Mouse (Mus musculus) ES-Bruce4 (cell line): ENCODE data around the gene Kdm5b. TPM values are rescaled to one million over a fixed set of nuclear protein-coding genes. Genes with fewer than 3 reads are reported as not detected.

ENCODE experiments used
- H3K27ac ChIP-seq: 2 replicates; pipeline ENCODE4 v1.5.1; 2012; ENCODE audit warnings: low read length, inconsistent platforms; ENCODE audit not compliant: insufficient read depth
- H3K27me3 ChIP-seq: 2 replicates; pipeline ENCODE4 v1.6.1; 2012; ENCODE audit warnings: mild to moderate bottlenecking, low read length, inconsistent platforms; ENCODE audit not compliant: control insufficient read depth, poor library complexity, insufficient read depth, severe bottlenecking
- H3K36me3 ChIP-seq: 2 replicates; pipeline ENCODE4 v1.6.1; 2012; ENCODE audit warnings: inconsistent platforms, mild to moderate bottlenecking, low read length, moderate library complexity; ENCODE audit not compliant: control insufficient read depth, poor library complexity, insufficient read depth, severe bottlenecking
- H3K4me1 ChIP-seq: one replicate; pipeline ENCODE4 v1.8.1; 2011; ENCODE audit warnings: low read length; ENCODE audit not compliant: control insufficient read depth, insufficient read depth
- H3K4me3 ChIP-seq: 2 replicates; pipeline ENCODE4 v1.5.1; 2011; ENCODE audit warnings: low read depth, mild to moderate bottlenecking, low read length
- H3K9ac ChIP-seq: 2 replicates; pipeline ENCODE4 v1.6.1; 2012; ENCODE audit warnings: low read depth, mild to moderate bottlenecking, inconsistent platforms; ENCODE audit not compliant: poor library complexity, severe bottlenecking
- H3K9me3 ChIP-seq: replicated peaks from 2 replicates; pipeline ENCODE4 v1.6.1; 2012; ENCODE audit warnings: mild to moderate bottlenecking, low read length, inconsistent platforms; ENCODE audit not compliant: control insufficient read depth, poor library complexity, insufficient read depth, severe bottlenecking
- CTCF ChIP-seq: IDR thresholded peaks from one replicate; pipeline ENCODE4 v1.8.1; 2011; ENCODE audit warnings: low read depth, low read length
- EP300 ChIP-seq: IDR thresholded peaks from 2 replicates; pipeline ENCODE4 v1.6.1; 2011; ENCODE audit warnings: low read depth, low read length; ENCODE audit not compliant: insufficient read depth
- POLR2A ChIP-seq: IDR thresholded peaks from one replicate; pipeline ENCODE4 v1.8.1; 2011; ENCODE audit warnings: low read length; ENCODE audit not compliant: insufficient read depth
- polyA plus RNA-seq: library from polyadenylated mRNA; stranded (reverse); fragments of >200 nt; gene quantifications from 2 replicates; pipeline ENCODE4 v1.2.4, GENCODE M21; 2011; ENCODE audit warnings: low read depth; ENCODE audit not compliant: missing spikeins, insufficient read depth, insufficient read length

Gene Kdm5b
- polyA plus RNA-seq, 1 experiment: 181 TPM

- Histone ChIP-seq H3K4me3 (no peak overlapping the region), H3K9me3 (no peaks in the 10 kb centered on the region; the same call in 1 of the 2 replicates), H3K27me3 (no peaks in the 10 kb centered on the region), H3K36me3 (no peaks in the 10 kb centered on the region), H3K27ac (peak overlapping the region; percentile 83), H3K4me1 (peaks cover 8% of the 10 kb centered on the region), H3K9ac (no peak overlapping the region)
- TF ChIP-seq CTCF (no peak), EP300 (0 out of 2 replicates have a peak, but pooled peaks have one; percentile 59), POLR2A (no peak)
Observed at GRCm38 (mm10) chr1:134535054-134535453, 24.9 kb upstream of the Kdm5b start.

GRCm38 (mm10) chr1:134535513-134535912, 24.5 kb upstream of the Kdm5b start:
- Histone ChIP-seq H3K27ac (peak overlapping the region; percentile 83), H3K36me3 (no peaks in the 10 kb centered on the region), H3K9me3 (no peaks in the 10 kb centered on the region; the same call in 1 of the 2 replicates), H3K9ac (no peak overlapping the region), H3K27me3 (no peaks in the 10 kb centered on the region), H3K4me1 (peaks cover 8% of the 10 kb centered on the region), H3K4me3 (no peak overlapping the region)
- TF ChIP-seq CTCF (no peak), EP300 (no peak), POLR2A (no peak)

GRCm38 (mm10) chr1:134540610-134541009, 19.4 kb upstream of the Kdm5b start:
- H3K27me3 ChIP-seq: no peaks in the 10 kb centered on the region
- H3K27ac ChIP-seq: peak overlapping the region; percentile 64
- TF ChIP-seq POLR2A (no peak), CTCF (no peak), EP300 (peak; percentile 86)
- H3K36me3 ChIP-seq: no peaks in the 10 kb centered on the region
- no peak overlapping the region for H3K9ac ChIP-seq
- no peaks in the 10 kb centered on the region for H3K9me3 ChIP-seq
- peaks cover 4% of the 10 kb centered on the region for H3K4me1 ChIP-seq
- H3K4me3 ChIP-seq: peak overlapping the region; percentile 42; the same call in 1 of the 2 replicates

DNA sequence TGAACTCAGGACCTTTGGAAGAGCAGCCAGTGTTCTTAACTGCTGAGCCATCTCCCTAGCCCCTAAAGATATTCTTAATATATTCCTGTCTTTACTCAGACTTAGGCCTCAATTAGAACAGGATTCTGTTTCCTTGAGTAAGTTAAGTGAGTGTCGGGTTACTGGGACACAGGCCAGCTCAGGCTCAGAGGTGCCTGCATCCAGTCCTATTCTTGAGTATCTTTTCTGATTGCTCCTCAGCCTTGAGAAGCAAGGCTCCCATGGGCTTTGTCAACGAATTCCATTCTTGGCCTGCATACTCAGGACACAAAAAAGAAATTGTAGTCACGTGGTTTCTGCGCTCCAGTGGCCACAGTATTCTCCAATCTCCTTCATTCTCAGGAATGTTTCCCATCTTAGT, 11.7 kb upstream of the Kdm5b start:
- peak overlapping the region; percentile 6; the same call in 1 of the 2 replicates for H3K27ac ChIP-seq
- H3K9me3 ChIP-seq: no peaks in the 10 kb centered on the region
- no peak overlapping the region for H3K9ac ChIP-seq
- H3K36me3 ChIP-seq: no peaks in the 10 kb centered on the region
- no peaks in the 10 kb centered on the region for H3K27me3 ChIP-seq
- H3K4me3 ChIP-seq: no peak overlapping the region
- no peak for TF ChIP-seq CTCF
- TF ChIP-seq EP300: no peak
- no peak for TF ChIP-seq POLR2A
- H3K4me1 ChIP-seq: peaks cover 4% of the 10 kb centered on the region

- peak within 1 kb of the TSS; percentile 16 for H3K4me3 ChIP-seq
- H3K4me1 ChIP-seq: peaks cover 4% of the 10 kb centered on the region
- H3K36me3 ChIP-seq: no peaks in the 10 kb centered on the region
- no peaks in the 10 kb centered on the region for H3K9me3 ChIP-seq
- H3K27ac ChIP-seq: peak within 1 kb of the TSS; percentile 87
- TF ChIP-seq CTCF: no peak
- 0 out of 2 replicates have a peak, but pooled peaks have one; percentile 51 for TF ChIP-seq EP300
- no peaks in the 10 kb centered on the region for H3K27me3 ChIP-seq
- H3K9ac ChIP-seq: peak within 1 kb of the TSS; percentile 47
Observed at GRCm38 (mm10) chr1:134549632-134550132, 10.3 kb upstream of the Kdm5b start, which contains the start of gene Mgat4e. Mgat4e (minus strand) TSS chr1:134549682.

- Histone ChIP-seq H3K4me1 (peaks cover 3% of the 10 kb centered on the region), H3K9me3 (no peaks in the 10 kb centered on the region), H3K4me3 (no peak overlapping the region), H3K9ac (no peak overlapping the region), H3K27ac (no peak overlapping the region), H3K36me3 (no peaks in the 10 kb centered on the region), H3K27me3 (no peaks in the 10 kb centered on the region)
- no peak for TF ChIP-seq EP300
- TF ChIP-seq CTCF: no peak
- TF ChIP-seq POLR2A: no peak
Observed at GRCm38 (mm10) chr1:134551869-134552268, 8.1 kb upstream of the Kdm5b start.
